Mouse (Mus musculus) embryonic fibroblast, embryonic 13.5 days (primary cell): Measurements from ENCODE around the gene Atp5h.

ENCODE experiments used
- CTCF ChIP-seq: IDR thresholded peaks from 2 replicates; pipeline ENCODE4 v1.5.1; 2011; ENCODE audit warnings: mild to moderate bottlenecking, control low read depth, low read length, moderate library complexity, borderline replicate concordance; ENCODE audit not compliant: insufficient read depth
- POLR2A ChIP-seq: IDR thresholded peaks from 2 replicates; pipeline ENCODE4 v1.6.1; 2011; ENCODE audit warnings: low read depth, mild to moderate bottlenecking, control low read depth, low read length, moderate library complexity

GRCm38 (mm10) chr11:115384587-115384986 lies 35.2 kb downstream of the Atp5h start:
- TF ChIP-seq POLR2A, result no peak
- TF ChIP-seq CTCF, result no peak
